Mouse (Mus musculus) CH12.LX (cell line): ENCODE data around the gene Dhx37. TPM values are rescaled to one million over a fixed set of nuclear protein-coding genes. Genes with fewer than 3 reads are reported as not detected.
A peak's percentile ranks its signal among the peaks of the same experiment; 100 is the strongest.

Experiments used
- DNase-seq: peaks from one replicate; pipeline ENCODE4 v3.0.0-alpha.2; 2013; ENCODE audit errors: extremely low read depth
- H3K27ac ChIP-seq: 2 replicates; pipeline ENCODE4 v1.5.1; 2012; ENCODE audit warnings: low read depth, mild to moderate bottlenecking, control low read depth, moderate library complexity; ENCODE audit not compliant: insufficient read depth
- H3K27me3 ChIP-seq: replicated peaks from 2 replicates; pipeline ENCODE3; 2012; ENCODE audit warnings: inconsistent platforms
- H3K36me3 ChIP-seq, 2 experiments: replicated peaks in 1 of 2; 2 replicates each; pipeline versions ENCODE3 to v1.6.1; 2012; ENCODE audit warnings: inconsistent platforms in 1 of 2, low read length in 1 of 2, mild to moderate bottlenecking in 1 of 2, mixed read lengths in 1 of 2, moderate library complexity in 1 of 2; ENCODE audit not compliant: control insufficient read depth in 1 of 2, insufficient read depth in 1 of 2
- H3K4me1 ChIP-seq, 2 experiments: 2 replicates each; pipeline ENCODE4 v1.6.1; 2012; ENCODE audit warnings: inconsistent platforms in 1 of 2, moderate library complexity in 1 of 2; ENCODE audit not compliant: insufficient read depth in 2 of 2, control insufficient read depth in 1 of 2
- H3K4me2 ChIP-seq: 2 replicates; pipeline ENCODE4 v1.6.1; 2012; ENCODE audit warnings: low read depth, mild to moderate bottlenecking, control low read depth; ENCODE audit not compliant: poor library complexity, insufficient read depth, severe bottlenecking
- H3K4me3 ChIP-seq, 3 experiments: fragments of 150-350 bp in 1 of 3; sonication (generic) in 1 of 3; replicated peaks in 1 of 3; 2 replicates each; pipeline versions ENCODE3 to v1.5.1; 2011 to 2012; ENCODE audit warnings: low read depth in 2 of 3, low read length in 2 of 3, mild to moderate bottlenecking in 2 of 3, moderate library complexity in 2 of 3, control low read depth in 1 of 3, improper control_type of control experiment in 1 of 3, inconsistent platforms in 1 of 3, mixed read lengths in 1 of 3; ENCODE audit not compliant: poor library complexity in 1 of 3
- H3K79me2 ChIP-seq: replicated peaks from 2 replicates; pipeline ENCODE4 v1.6.1; 2012; ENCODE audit warnings: mild to moderate bottlenecking, moderate library complexity; ENCODE audit not compliant: control insufficient read depth, poor library complexity, insufficient read depth, severe bottlenecking; ENCODE audit errors: extremely low read depth
- H3K9ac ChIP-seq: 2 replicates; pipeline ENCODE4 v1.6.1; 2012; ENCODE audit warnings: low read depth, mild to moderate bottlenecking, control low read depth, moderate library complexity; ENCODE audit not compliant: insufficient read depth
- H3K9me3 ChIP-seq: replicated peaks from 2 replicates; pipeline ENCODE3; 2012; ENCODE audit warnings: low read length, inconsistent platforms, mixed read lengths
- CHD2 ChIP-seq: IDR thresholded peaks from 2 replicates; pipeline ENCODE4 v1.6.1; 2011; ENCODE audit warnings: low read length, improper control_type of control experiment
- EP300 ChIP-seq: IDR thresholded peaks from 2 replicates; pipeline ENCODE4 v1.6.1; 2011; ENCODE audit warnings: low read length, improper control_type of control experiment
- GABPA ChIP-seq: IDR thresholded peaks from 2 replicates; pipeline ENCODE4 v1.6.1; 2012; ENCODE audit warnings: low read depth, low read length, improper control_type of control experiment, inconsistent platforms; ENCODE audit not compliant: insufficient replicate concordance
- IRF4 ChIP-seq: IDR thresholded peaks from 2 replicates; pipeline ENCODE4 v1.6.1; 2014; ENCODE audit warnings: low read depth, mild to moderate bottlenecking, inconsistent platforms, low read length, improper control_type of control experiment
- MAFK ChIP-seq: IDR thresholded peaks from 2 replicates; pipeline ENCODE4 v1.6.1; 2011; ENCODE audit warnings: low read length, improper control_type of control experiment; ENCODE audit not compliant: insufficient replicate concordance
- MYC ChIP-seq: IDR thresholded peaks from 2 replicates; pipeline ENCODE4 v1.6.1; 2011; ENCODE audit warnings: low read depth, mild to moderate bottlenecking, improper control_type of control experiment, low read length
- NELFE ChIP-seq: IDR thresholded peaks from 2 replicates; pipeline ENCODE4 v1.6.1; 2011; ENCODE audit warnings: low read depth, low read length, improper control_type of control experiment
- NRF1 ChIP-seq: IDR thresholded peaks from 2 replicates; pipeline ENCODE4 v1.6.1; 2014; ENCODE audit warnings: low read depth, mild to moderate bottlenecking, inconsistent platforms, low read length, improper control_type of control experiment, moderate library complexity
- POLR2A ChIP-seq: IDR thresholded peaks from 2 replicates; pipeline ENCODE4 v1.6.1; 2011; ENCODE audit warnings: low read depth, mild to moderate bottlenecking, improper control_type of control experiment, low read length
- POLR2AphosphoS2 ChIP-seq: IDR thresholded peaks from 2 replicates; pipeline ENCODE4 v1.6.1; 2011; ENCODE audit warnings: low read depth, low read length, improper control_type of control experiment
- UBTF ChIP-seq: IDR thresholded peaks from 2 replicates; pipeline ENCODE4 v1.6.1; 2012; ENCODE audit warnings: low read depth, mild to moderate bottlenecking, inconsistent platforms, low read length, improper control_type of control experiment, moderate library complexity
- USF1 ChIP-seq: IDR thresholded peaks from 2 replicates; pipeline ENCODE4 v1.6.1; 2014; ENCODE audit warnings: low read depth, mild to moderate bottlenecking, inconsistent platforms, low read length, improper control_type of control experiment
- ZMIZ1 ChIP-seq: IDR thresholded peaks from 2 replicates; pipeline ENCODE4 v1.6.1; 2012; ENCODE audit warnings: low read depth, mild to moderate bottlenecking, inconsistent platforms, low read length, improper control_type of control experiment
- dilution Hi-C: fragments of 300-500 bp; cut with MboI; formaldehyde crosslinking; loops from 2 replicates; pipeline ENCODE4 v1.14.3; 2020; ENCODE audit warnings: low sequenced_read_pairs; ENCODE audit not compliant: extremely low pct_unique_long_range_greater_than_20kb, extremely low pct_ligation_motif_present
- in situ Hi-C: fragments of 300-500 bp; cut with MboI; formaldehyde crosslinking; loops from 3 replicates; pipeline ENCODE4 v1.14.3; 2019; ENCODE audit warnings: low sequenced_read_pairs, low pct_ligation_motif_present, low pct_unique_long_range_greater_than_20kb, mixed read lengths
- polyA plus RNA-seq: library from polyadenylated mRNA; unstranded; fragments of >175 nt; gene quantifications from 2 replicates; pipeline ENCODE4 v1.2.1, GENCODE M21; 2012; ENCODE audit warnings: low read depth; ENCODE audit not compliant: insufficient read length
- total RNA-seq, 2 experiments: library from RNA; depleted of rRNA; stranded (reverse); fragments of 300-350 nt in 1 of 2; fragments of >200 nt in 1 of 2; gene quantifications; 2 replicates each; pipeline ENCODE4 v1.2.3; 2012 to 2014

The Dhx37 gene
- total and polyA plus RNA-seq, 3 experiments: 21.0 to 36.9 (median 26.0) TPM

- H3K36me3 ChIP-seq: peaks cover 28 to 29% of the 10 kb centered on the region in 2 experiments
- H3K9me3 ChIP-seq: no peaks in the 10 kb centered on the region
- no peak overlapping the region; the same call in 1 of the 2 replicates for H3K9ac ChIP-seq
- H3K27ac ChIP-seq: no peak overlapping the region
- dilution Hi-C loops: no loop called here
- in situ Hi-C loops: no loop called here
- H3K4me2 ChIP-seq: peak overlapping the region; percentile 25; the same call in 1 of the 2 replicates
- no peaks in the 10 kb centered on the region for H3K27me3 ChIP-seq
- no peak for DNase-seq
- H3K79me2 ChIP-seq: peaks cover 26% of the 10 kb centered on the region
- H3K4me3 ChIP-seq: no peak overlapping the region
- TF ChIP-seq MYC: peak; percentile 25; the same call in 1 of the 2 replicates
- TF ChIP-seq POLR2AphosphoS2: peak; percentile 32; the same call in 1 of the 2 replicates
- 0 out of 2 replicates have a peak, but pooled peaks have one; percentile 32 for TF ChIP-seq MAFK
- TF ChIP-seq USF1: no peak
- peak; percentile 78; the same call in 1 of the 2 replicates for TF ChIP-seq ZMIZ1
- TF ChIP-seq NRF1: no peak
- peak; percentile 50; the same call in 1 of the 2 replicates for TF ChIP-seq NELFE
- TF ChIP-seq POLR2A: peak; percentile 49; the same call in 1 of the 2 replicates
- no peak for TF ChIP-seq GABPA
- peaks cover 0 to 35% of the 10 kb centered on the region in 2 experiments; a peak in 3 of 4 replicates for H3K4me1 ChIP-seq
These were observed 49.3 kb downstream of the Dhx37 start for GRCm38 (mm10) chr5:125384512-125385214.

- Histone ChIP-seq H3K9ac (no peak overlapping the region), H3K9me3 (no peaks in the 10 kb centered on the region), H3K27ac (no peak overlapping the region), H3K27me3 (no peaks in the 10 kb centered on the region), H3K4me2 (peak overlapping the region; percentile 25; the same call in 1 of the 2 replicates), H3K4me1 (peaks cover 0 to 36% of the 10 kb centered on the region in 2 experiments; a peak in 3 of 4 replicates), H3K79me2 (peaks cover 20% of the 10 kb centered on the region), H3K36me3 (peaks cover 27 to 28% of the 10 kb centered on the region in 2 experiments)
- DNase-seq: no peak
- TF ChIP-seq IRF4: 0 out of 2 replicates have a peak, but pooled peaks have one; percentile 3
- TF ChIP-seq MYC: 0 out of 2 replicates have a peak, but pooled peaks have one; percentile 6
- TF ChIP-seq EP300: no peak
- peak; percentile 36; the same call in 1 of the 2 replicates for TF ChIP-seq CHD2
- no peak for TF ChIP-seq UBTF
- TF ChIP-seq, all 38 proteins: peak for 3
- H3K4me3 ChIP-seq: no peak overlapping the region
- dilution Hi-C loops (no loop called here), in situ Hi-C loops (no loop called here)
These were observed 50.1 kb downstream of the Dhx37 start for GRCm38 (mm10) chr5:125383637-125384420.
